Mouse (Mus musculus): Measurements from ENCODE around the gene Trim65. TPM values are rescaled to one million over a fixed set of nuclear protein-coding genes. Genes with fewer than 3 reads are reported as not detected.

The Trim65 gene
- polyA plus RNA-seq, 1 experiment from 2014 or later: 3.1 TPM

GRCm38 (mm10) chr11:116077446-116078204 is 53.3 kb downstream of the Trim65 start, which contains the start of gene Unc13d:
Gene Unc13d, minus strand, starts transcription at chr11:116077961.
- Histone ChIP-seq H3K4me2 (peak within 1 kb of the TSS; percentile 49), H3K9me3 (no peaks in the 10 kb centered on the region), H3K36me3 (replicated peaks) (peaks cover 26% of the 10 kb centered on the region), H3K27ac (peak within 1 kb of the TSS; percentile 55; the same call in 1 of the 2 replicates), H3K4me3 (peak within 1 kb of the TSS; percentile 23), H3K9ac (peak within 1 kb of the TSS; percentile 45), H3K4me1 (peaks cover 13% of the 10 kb centered on the region), H3K27me3 (replicated peaks) (no peaks in the 10 kb centered on the region)
- no peak; the same call in 1 of the 2 replicates for ATAC-seq (replicated peaks)
- WGBS: 71% methylated on average over 22 of the region's 22 CpGs

GRCm38 (mm10) chr11:116076836-116077235 is 54.1 kb downstream of the Trim65 start:
- H3K27ac ChIP-seq: no peak overlapping the region
- no peak overlapping the region for H3K4me3 ChIP-seq
- no peaks in the 10 kb centered on the region for H3K9me3 ChIP-seq
- WGBS: 91% methylated on average over 7 of the region's 7 CpGs
- no peak overlapping the region for H3K4me2 ChIP-seq
- peaks cover 22% of the 10 kb centered on the region for H3K36me3 ChIP-seq (replicated peaks)
- H3K4me1 ChIP-seq: peaks cover 13% of the 10 kb centered on the region
- no peaks in the 10 kb centered on the region for H3K27me3 ChIP-seq (replicated peaks)
- no peak for ATAC-seq (replicated peaks)
- no peak overlapping the region for H3K9ac ChIP-seq

- peaks cover 13% of the 10 kb centered on the region for H3K4me1 ChIP-seq
- ATAC-seq (replicated peaks): no peak
Measured at GRCm38 (mm10) chr11:116076266-116076540, 54.7 kb downstream of the Trim65 start.

GRCm38 (mm10) chr11:116075539-116076265 is 55.2 kb downstream of the Trim65 start:
- Histone ChIP-seq H3K4me1 (peaks cover 13% of the 10 kb centered on the region), H3K27me3 (replicated peaks) (no peaks in the 10 kb centered on the region), H3K4me2 (no peak overlapping the region), H3K27ac (no peak overlapping the region), H3K36me3 (replicated peaks) (peaks cover 16% of the 10 kb centered on the region), H3K4me3 (no peak overlapping the region), H3K9ac (no peak overlapping the region), H3K9me3 (no peaks in the 10 kb centered on the region)
- 52% methylated on average over 20 of the region's 20 CpGs for WGBS
- ATAC-seq (replicated peaks): no peak

More at GRCm38 (mm10) chr11:116076266-116076540, 54.7 kb downstream of the Trim65 start:
- no peaks in the 10 kb centered on the region for H3K27me3 ChIP-seq (replicated peaks)
- WGBS: 61% methylated on average over 7 of the region's 7 CpGs
- H3K9ac ChIP-seq: no peak overlapping the region
- peaks cover 20% of the 10 kb centered on the region for H3K36me3 ChIP-seq (replicated peaks)
- no peak overlapping the region for H3K4me2 ChIP-seq
- no peaks in the 10 kb centered on the region for H3K9me3 ChIP-seq
- no peak overlapping the region for H3K4me3 ChIP-seq
- no peak overlapping the region for H3K27ac ChIP-seq

GRCm38 (mm10) chr11:116074436-116074991 is 56.4 kb downstream of the Trim65 start:
- ATAC-seq (replicated peaks): no peak
- Histone ChIP-seq H3K4me2 (no peak overlapping the region), H3K4me1 (peaks cover 13% of the 10 kb centered on the region), H3K4me3 (no peak overlapping the region), H3K27me3 (replicated peaks) (no peaks in the 10 kb centered on the region), H3K27ac (no peak overlapping the region), H3K36me3 (replicated peaks) (peaks cover 6% of the 10 kb centered on the region; the same call in 1 of the 2 replicates), H3K9ac (no peak overlapping the region), H3K9me3 (no peaks in the 10 kb centered on the region)
- WGBS: 64% methylated on average over 7 of the region's 7 CpGs

GRCm38 (mm10) chr11:116072608-116073007 is 58.3 kb downstream of the Trim65 start:
- Histone ChIP-seq H3K27ac (no peak overlapping the region), H3K4me1 (no peaks in the 10 kb centered on the region), H3K9me3 (no peaks in the 10 kb centered on the region), H3K36me3 (replicated peaks) (no peaks in the 10 kb centered on the region), H3K4me3 (no peak overlapping the region), H3K4me2 (no peak overlapping the region), H3K9ac (no peak overlapping the region), H3K27me3 (replicated peaks) (no peaks in the 10 kb centered on the region)
- WGBS: 80% methylated on average over 3 of the region's 3 CpGs
- no peak for ATAC-seq (replicated peaks)

Other genes starting within 250 kb of the Trim65 start
- 1.2 and 1.4 TPM in 2 replicates for gene Smim5, start 231.2 kb downstream of the Trim65 start, polyA plus RNA-seq (2015; fragmentation: Nextera tagmentation; extraction: Ambion mirVana)
- 1.0 and 1.1 TPM in 2 replicates for gene Smim6, start 219.1 kb downstream of the Trim65 start, polyA plus RNA-seq (2015; fragmentation: Nextera tagmentation; extraction: Ambion mirVana)
- 52.1 and 53.1 TPM in 2 replicates for gene Sap30bp, start 197.8 kb downstream of the Trim65 start, polyA plus RNA-seq (2015; fragmentation: Nextera tagmentation; extraction: Ambion mirVana)
- gene Recql5, start 197.7 kb downstream of the Trim65 start, polyA plus RNA-seq (2015; fragmentation: Nextera tagmentation; extraction: Ambion mirVana): 22.4 and 25.7 TPM in 2 replicates
- gene Itgb4, start 156.4 kb downstream of the Trim65 start, polyA plus RNA-seq (2015; fragmentation: Nextera tagmentation; extraction: Ambion mirVana): 0.79 and 0.94 TPM in 2 replicates
- 53.2 and 58.5 TPM in 2 replicates for gene Galk1, start 118.4 kb downstream of the Trim65 start, polyA plus RNA-seq (2015; fragmentation: Nextera tagmentation; extraction: Ambion mirVana)
- 2,073 and 2,119 TPM in 2 replicates for gene H3f3b, start 103.2 kb downstream of the Trim65 start, polyA plus RNA-seq (2015; fragmentation: Nextera tagmentation; extraction: Ambion mirVana)
- gene Unk, start 100.8 kb downstream of the Trim65 start, polyA plus RNA-seq (2015; fragmentation: Nextera tagmentation; extraction: Ambion mirVana): 39.7 and 40.7 TPM in 2 replicates
- 0.70 and 1.5 TPM in 2 replicates for gene Unc13d, start 53.2 kb downstream of the Trim65 start, polyA plus RNA-seq (2015; fragmentation: Nextera tagmentation; extraction: Ambion mirVana)
- gene Wbp2, start 44.1 kb downstream of the Trim65 start, polyA plus RNA-seq (2015; fragmentation: Nextera tagmentation; extraction: Ambion mirVana): 165 and 173 TPM in 2 replicates
- gene Trim47, start 3.9 kb downstream of the Trim65 start, polyA plus RNA-seq (2015; fragmentation: Nextera tagmentation; extraction: Ambion mirVana): 10.5 and 12.2 TPM in 2 replicates
- 81.7 and 85.1 TPM in 2 replicates for gene Mrpl38, start 7.7 kb upstream of the Trim65 start, polyA plus RNA-seq (2015; fragmentation: Nextera tagmentation; extraction: Ambion mirVana)
- 69.2 and 78.4 TPM in 2 replicates for gene Fbf1, start 37.0 kb upstream of the Trim65 start, polyA plus RNA-seq (2015; fragmentation: Nextera tagmentation; extraction: Ambion mirVana)
- 86.7 and 92.5 TPM in 2 replicates for gene Ten1, start 67.7 kb upstream of the Trim65 start, polyA plus RNA-seq (2015; fragmentation: Nextera tagmentation; extraction: Ambion mirVana)
- 63.0 and 64.0 TPM in 2 replicates for gene Acox1, start 67.9 kb upstream of the Trim65 start, polyA plus RNA-seq (2015; fragmentation: Nextera tagmentation; extraction: Ambion mirVana)
- gene Evpl, start 106.9 kb upstream of the Trim65 start, polyA plus RNA-seq (2015; fragmentation: Nextera tagmentation; extraction: Ambion mirVana): 0.84 and 0.96 TPM in 2 replicates
- 62.4 and 63.5 TPM in 2 replicates for gene Srp68, start 143.1 kb upstream of the Trim65 start, polyA plus RNA-seq (2015; fragmentation: Nextera tagmentation; extraction: Ambion mirVana)
- gene Galr2, start 149.8 kb upstream of the Trim65 start, polyA plus RNA-seq (2015; fragmentation: Nextera tagmentation; extraction: Ambion mirVana): 0.45 and 0.57 TPM in 2 replicates
- 109 and 110 TPM in 2 replicates for gene Exoc7, start 176.1 kb upstream of the Trim65 start, polyA plus RNA-seq (2015; fragmentation: Nextera tagmentation; extraction: Ambion mirVana)
- 17.4 and 20.4 TPM in 2 replicates for gene Foxj1, start 204.3 kb upstream of the Trim65 start, polyA plus RNA-seq (2015; fragmentation: Nextera tagmentation; extraction: Ambion mirVana)